Mouse (Mus musculus): ENCODE data around the gene Sycn. TPM values are rescaled to one million over a fixed set of nuclear protein-coding genes. Genes with fewer than 3 reads are reported as not detected.

The Sycn gene
- total RNA-seq, 2 experiments from 2014 or later, result not detected

GRCm38 (mm10) chr7:28557069-28557468, 16.4 kb downstream of the Sycn start:
- no peak for ATAC-seq (replicated peaks; ENCODE audit: low FRiP score, poor library complexity, severe bottlenecking)

GRCm38 (mm10) chr7:28557708-28558107, 17.0 kb downstream of the Sycn start:
- no peak for ATAC-seq (replicated peaks; ENCODE audit: low FRiP score, poor library complexity, severe bottlenecking)

DNA sequence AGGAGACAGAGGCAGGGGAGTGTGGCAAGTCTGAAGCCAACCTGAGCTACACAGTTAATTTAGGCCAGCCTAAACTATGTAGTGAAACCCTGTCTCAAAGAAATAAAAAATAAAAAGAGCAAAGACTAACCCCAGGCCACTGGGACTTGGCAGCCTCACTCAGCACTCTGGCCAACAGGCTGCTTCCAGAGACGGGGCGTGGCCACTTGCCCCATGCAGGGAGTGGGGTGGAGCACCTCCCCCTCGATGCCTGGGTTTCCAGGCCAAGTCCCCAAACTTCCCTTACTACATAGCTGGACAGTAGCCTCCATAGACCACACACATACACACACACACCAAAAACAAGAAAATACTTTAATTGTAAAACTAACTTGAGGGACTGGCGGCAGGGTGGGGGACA, 17.8 kb downstream of the Sycn start:
- no peak for ATAC-seq (replicated peaks; ENCODE audit: low FRiP score, poor library complexity, severe bottlenecking)

GRCm38 (mm10) chr7:28560856-28561255, 20.2 kb downstream of the Sycn start:
- ATAC-seq (replicated peaks; ENCODE audit: low FRiP score, poor library complexity, severe bottlenecking), result no peak

GRCm38 (mm10) chr7:28561967-28562366, 21.3 kb downstream of the Sycn start:
- ATAC-seq (replicated peaks; ENCODE audit: low FRiP score, poor library complexity, severe bottlenecking), result no peak

DNA sequence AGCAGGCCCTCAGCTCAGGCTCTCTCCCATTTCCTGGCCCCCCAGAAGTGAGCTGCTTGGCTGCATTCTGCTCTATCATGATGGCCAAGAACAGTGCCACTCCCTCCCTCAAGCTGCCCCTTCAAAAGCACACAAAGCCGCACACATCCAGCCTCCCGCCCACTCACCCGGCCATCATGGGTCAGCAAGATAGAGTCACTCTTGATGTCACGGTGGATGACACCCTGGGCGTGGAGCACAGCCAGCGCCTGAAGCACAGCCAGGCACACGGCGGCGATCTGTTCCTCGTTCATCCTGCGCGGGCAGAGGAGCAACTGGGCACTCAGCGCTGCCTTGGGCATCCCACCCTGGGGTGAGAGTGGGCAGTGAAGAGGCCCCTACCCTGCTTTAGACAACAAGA, 21.7 kb downstream of the Sycn start:
- ATAC-seq (replicated peaks; ENCODE audit: low FRiP score, poor library complexity, severe bottlenecking), result no peak

- no peak for ATAC-seq (replicated peaks; ENCODE audit: low FRiP score, poor library complexity, severe bottlenecking)
These were observed 22.3 kb downstream of the Sycn start for GRCm38 (mm10) chr7:28562951-28563350.

DNA sequence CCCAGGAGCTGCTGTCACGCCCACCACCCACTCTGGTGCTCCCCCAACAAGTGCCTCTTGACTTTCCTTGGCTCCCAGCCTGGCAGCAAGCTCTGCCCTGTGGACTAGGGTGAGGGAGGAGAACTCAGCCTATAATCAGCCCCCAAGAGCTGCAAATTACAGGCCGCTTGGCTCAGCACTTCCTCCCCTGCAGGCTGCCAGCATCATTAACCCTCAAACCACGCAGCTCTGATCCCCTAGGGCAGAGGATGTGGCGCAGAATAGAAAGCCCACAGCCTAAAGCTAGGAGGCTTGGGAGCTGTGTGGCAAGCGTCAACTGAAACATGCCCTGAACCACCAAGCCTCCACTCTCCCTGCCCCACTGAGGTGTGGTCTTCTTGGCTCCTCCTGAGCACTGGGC, 24.7 kb downstream of the Sycn start:
- ATAC-seq (replicated peaks; ENCODE audit: low FRiP score, poor library complexity, severe bottlenecking), result no peak

DNA sequence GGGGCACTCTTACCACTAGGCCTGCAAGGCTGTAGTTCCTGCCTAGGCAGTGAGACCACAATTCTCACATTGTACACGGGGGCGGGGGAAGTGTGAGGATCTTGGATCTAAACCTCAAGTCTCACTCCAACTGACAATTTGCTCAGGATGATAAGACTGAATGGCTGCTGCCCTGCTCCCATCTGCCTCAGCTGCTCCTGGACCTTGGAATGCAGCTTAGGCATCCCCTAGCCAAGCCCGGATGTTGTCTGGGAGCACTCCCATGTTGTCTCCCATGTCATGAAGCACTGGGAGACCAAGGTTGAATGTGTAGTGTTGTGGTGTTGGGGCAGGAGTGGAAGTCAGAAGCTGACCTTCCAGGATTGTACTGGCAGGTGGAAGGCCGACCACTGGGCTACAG, 26.9 kb downstream of the Sycn start:
- no peak for ATAC-seq (replicated peaks; ENCODE audit: low FRiP score, poor library complexity, severe bottlenecking)

- peak; percentile 64 for ATAC-seq (replicated peaks; ENCODE audit: low FRiP score, poor library complexity, severe bottlenecking)
These were observed 27.6 kb downstream of the Sycn start for GRCm38 (mm10) chr7:28568253-28568652.

GRCm38 (mm10) chr7:28570291-28570981, 29.8 kb downstream of the Sycn start:
- no peak for ATAC-seq (replicated peaks; ENCODE audit: low FRiP score, poor library complexity, severe bottlenecking)

DNA sequence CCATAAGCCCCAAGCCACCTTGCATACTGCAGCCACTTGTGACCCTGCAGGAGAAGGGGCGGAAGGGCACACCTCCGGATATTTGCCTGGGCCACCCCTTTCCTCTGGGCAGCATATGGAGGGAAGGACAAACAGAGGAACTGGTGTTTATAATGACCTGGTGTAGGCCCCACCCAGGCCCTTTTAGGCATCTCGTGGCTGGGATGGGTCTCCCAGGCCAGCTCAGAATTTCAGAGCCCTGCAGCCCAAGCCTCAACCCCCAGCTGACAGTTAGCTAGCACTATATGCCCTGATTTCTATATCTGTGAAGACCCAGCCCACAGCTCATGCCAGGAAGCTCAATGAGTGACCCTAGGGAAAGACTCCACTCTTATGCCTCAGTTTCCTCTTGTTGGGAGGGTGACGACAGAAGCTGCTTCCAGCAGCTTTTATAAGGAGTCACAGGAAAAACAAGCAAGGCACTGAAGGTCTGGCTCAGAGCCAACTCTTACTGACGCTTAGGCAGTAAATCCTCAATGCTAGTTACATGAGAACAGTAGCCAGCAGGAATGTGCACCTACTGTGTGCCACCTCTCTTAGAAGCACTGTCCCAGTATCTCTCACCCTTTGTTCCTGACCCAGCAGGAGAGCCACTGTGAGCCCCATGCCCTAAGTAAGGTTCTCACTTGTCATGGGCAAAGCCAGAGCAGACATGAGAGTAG, 30.4 kb downstream of the Sycn start:
- no peak for ATAC-seq (replicated peaks; ENCODE audit: low FRiP score, poor library complexity, severe bottlenecking)

GRCm38 (mm10) chr7:28572689-28573088, 32.0 kb downstream of the Sycn start:
- no peak for ATAC-seq (replicated peaks; ENCODE audit: low FRiP score, poor library complexity, severe bottlenecking)

GRCm38 (mm10) chr7:28573236-28573635, 32.6 kb downstream of the Sycn start:
- no peak for ATAC-seq (replicated peaks; ENCODE audit: low FRiP score, poor library complexity, severe bottlenecking)

- no peak for ATAC-seq (replicated peaks; ENCODE audit: low FRiP score, poor library complexity, severe bottlenecking)
These were observed 34.9 kb downstream of the Sycn start for GRCm38 (mm10) chr7:28575597-28575996.

- ATAC-seq (replicated peaks; ENCODE audit: low FRiP score, poor library complexity, severe bottlenecking), result peak; percentile 84
These were observed 35.7 kb downstream of the Sycn start for GRCm38 (mm10) chr7:28576271-28576914.

DNA sequence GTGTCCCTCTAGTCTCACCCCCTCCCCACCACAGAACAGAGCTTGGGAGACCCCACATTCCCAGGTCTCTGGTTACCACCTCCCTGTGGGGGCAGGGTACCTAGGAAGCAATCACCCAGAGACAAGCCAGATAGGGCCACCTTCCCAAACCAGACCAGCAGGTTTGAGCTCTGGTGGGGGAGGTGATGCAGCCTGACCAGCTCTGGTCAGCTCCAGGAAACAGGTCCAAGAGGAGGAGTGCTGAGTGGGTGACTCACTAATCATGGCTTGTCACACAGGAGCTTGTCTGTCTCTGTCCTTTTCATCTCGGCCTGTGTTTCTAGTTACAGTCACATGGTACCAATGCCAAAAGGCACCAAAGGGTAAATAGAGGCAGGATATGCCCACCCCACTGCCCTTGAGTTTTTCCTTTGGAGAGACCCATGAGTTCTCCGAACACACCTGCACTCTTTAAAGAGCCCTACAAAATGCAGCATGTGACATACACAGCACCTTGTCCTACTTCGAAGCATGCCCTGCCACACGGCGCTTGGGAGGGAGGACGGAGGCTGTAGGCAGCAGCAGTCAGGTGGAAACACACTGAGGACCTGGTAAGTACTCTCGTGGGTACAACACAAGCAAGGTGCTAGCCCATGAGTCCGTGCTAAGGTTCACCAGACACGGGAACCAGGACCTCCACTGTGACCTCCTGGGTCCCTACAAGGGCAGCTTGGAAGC, 37.3 kb downstream of the Sycn start:
- ATAC-seq (replicated peaks; ENCODE audit: low FRiP score, poor library complexity, severe bottlenecking), result no peak

- ATAC-seq (replicated peaks; ENCODE audit: low FRiP score, poor library complexity, severe bottlenecking), result no peak
These were observed 37.9 kb downstream of the Sycn start for GRCm38 (mm10) chr7:28578543-28579053.

DNA sequence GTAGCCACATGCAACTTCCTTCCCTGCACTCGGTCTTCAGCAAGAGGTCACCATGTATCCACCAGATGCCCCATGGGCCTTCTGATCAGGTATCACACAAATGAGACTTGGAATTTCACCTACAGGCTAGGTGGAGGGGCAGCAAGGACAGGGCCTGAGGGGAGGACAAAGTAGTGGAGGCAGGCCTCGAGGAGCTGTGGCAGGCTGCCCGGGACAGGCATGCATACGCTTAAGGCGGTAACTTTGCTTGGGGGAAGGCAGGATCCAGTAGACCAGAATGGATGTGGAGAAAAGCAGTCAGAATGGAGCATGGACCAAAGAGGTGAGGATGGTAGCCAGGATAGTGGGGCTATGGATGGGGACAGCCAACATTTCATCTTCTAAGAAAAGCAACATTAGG, 39.1 kb downstream of the Sycn start:
- ATAC-seq (replicated peaks; ENCODE audit: low FRiP score, poor library complexity, severe bottlenecking), result no peak

GRCm38 (mm10) chr7:28581721-28582120, 41.0 kb downstream of the Sycn start:
- ATAC-seq (replicated peaks; ENCODE audit: low FRiP score, poor library complexity, severe bottlenecking), result peak; percentile 86

All from erythroblast, adult 5-6 weeks (primary cell).